Mouse (Mus musculus) lung, embryonic 14.5 days (tissue): ENCODE results near the gene Phf21a. TPM values are rescaled to one million over a fixed set of nuclear protein-coding genes. Genes with fewer than 3 reads are reported as not detected.

ENCODE experiments used
- ATAC-seq: fragments of 200-750 bp; cut with Nextera tagmentation; 2 replicates; pipeline ENCODE4 v1.8.0; 2017; ENCODE audit warnings: mild to moderate bottlenecking, moderate TSS enrichment, moderate library complexity; ENCODE audit not compliant: insufficient read depth
- DNase-seq: peaks from one replicate; pipeline ENCODE4 v3.0.0-alpha.2; 2015
- H3K27ac ChIP-seq: fragments of 300-500 bp; sonication (generic); 2 replicates; pipeline ENCODE4 v1.5.1; 2014; ENCODE audit warnings: low read depth, mild to moderate bottlenecking, moderate library complexity
- H3K27me3 ChIP-seq: fragments of 300-500 bp; sonication (generic); 2 replicates; pipeline ENCODE4 v1.6.1; 2014; ENCODE audit warnings: low read length, control low read depth; ENCODE audit not compliant: insufficient read depth
- H3K36me3 ChIP-seq: fragments of 300-500 bp; sonication (generic); 2 replicates; pipeline ENCODE4 v1.6.1; 2014; ENCODE audit warnings: control low read depth; ENCODE audit not compliant: insufficient read depth
- H3K4me1 ChIP-seq: fragments of 300-500 bp; sonication (generic); 2 replicates; pipeline ENCODE4 v1.6.1; 2014; ENCODE audit warnings: antibody characterized with exemption, control low read depth; ENCODE audit not compliant: insufficient read depth
- H3K4me2 ChIP-seq: fragments of 300-500 bp; sonication (generic); 2 replicates; pipeline ENCODE4 v1.6.1; 2014; ENCODE audit warnings: mild to moderate bottlenecking
- H3K4me3 ChIP-seq: fragments of 300-500 bp; sonication (generic); 2 replicates; pipeline ENCODE4 v1.5.1; 2014; ENCODE audit warnings: low read depth, low read length
- H3K9ac ChIP-seq: fragments of 300-500 bp; sonication (generic); 2 replicates; pipeline ENCODE4 v1.6.1; 2014
- H3K9me3 ChIP-seq: fragments of 300-500 bp; sonication (generic); 2 replicates; pipeline ENCODE4 v1.6.1; 2016; ENCODE audit warnings: low read depth, low read length, control low read depth
- CTCF ChIP-seq: IDR thresholded peaks from 2 replicates; pipeline ENCODE4 v1.5.1; 2016; ENCODE audit warnings: antibody characterized with exemption, low read depth
- WGBS: fragments of 180-500 bp; shearing (Covaris S2); extraction: QIAGEN DNeasy Blood & Tissue Kit; methylation state at CpG from one replicate; pipeline ENCODE4 v1.1.7; 2014; 5-methylcytosine and 5-hydroxymethylcytosine counted together
- polyA plus RNA-seq: library from polyadenylated mRNA; unstranded; fragments of >200 nt; fragmentation: Nextera tagmentation; extraction: Ambion mirVana; gene quantifications from 2 replicates; pipeline ENCODE4 v1.2.1, GENCODE M21; 2014

Phf21a gene
- polyA plus RNA-seq, 1 experiment from 2014 or later: 26.1 TPM

- no peak for TF ChIP-seq CTCF
- Histone ChIP-seq H3K27me3 (no peaks in the 10 kb centered on the region), H3K9me3 (no peaks in the 10 kb centered on the region), H3K4me3 (no peak overlapping the region), H3K4me1 (no peaks in the 10 kb centered on the region), H3K36me3 (peaks cover 15% of the 10 kb centered on the region), H3K9ac (no peak overlapping the region), H3K27ac (no peak overlapping the region), H3K4me2 (no peak overlapping the region)
- WGBS: 82% methylated on average over 5 of the region's 5 CpGs
- DNase-seq (no peak), ATAC-seq (no peak)
Measured at GRCm38 (mm10) chr2:92317228-92317627, 224.3 kb downstream of the Phf21a start.

GRCm38 (mm10) chr2:92322669-92323068 is 229.8 kb downstream of the Phf21a start:
- WGBS: 83% methylated on average over 2 of the region's 2 CpGs
- H3K9ac ChIP-seq: no peak overlapping the region
- H3K4me2 ChIP-seq: no peak overlapping the region
- DNase-seq (peak; percentile 59), ATAC-seq (no peak)
- no peaks in the 10 kb centered on the region for H3K4me1 ChIP-seq
- H3K27ac ChIP-seq: no peak overlapping the region
- H3K9me3 ChIP-seq: no peaks in the 10 kb centered on the region
- H3K27me3 ChIP-seq: no peaks in the 10 kb centered on the region
- no peak overlapping the region for H3K4me3 ChIP-seq
- TF ChIP-seq CTCF: peak; percentile 49
- H3K36me3 ChIP-seq: peaks cover 50% of the 10 kb centered on the region

- Histone ChIP-seq H3K27me3 (no peaks in the 10 kb centered on the region), H3K9ac (no peak overlapping the region), H3K27ac (no peak overlapping the region), H3K4me2 (no peak overlapping the region), H3K4me3 (no peak overlapping the region), H3K36me3 (peaks cover 74% of the 10 kb centered on the region), H3K9me3 (no peaks in the 10 kb centered on the region), H3K4me1 (no peaks in the 10 kb centered on the region)
- ATAC-seq: no peak
- 82% methylated on average over 7 of the region's 7 CpGs for WGBS
- no peak for DNase-seq
- TF ChIP-seq CTCF: no peak
Measured at GRCm38 (mm10) chr2:92325676-92326075, 232.8 kb downstream of the Phf21a start.

- 63% methylated on average over 1 of the region's 1 CpGs for whole genome bisulfite sequencing
- no peak overlapping the region for H3K27ac ChIP-seq
- no peaks in the 10 kb centered on the region for H3K27me3 ChIP-seq
- TF ChIP-seq CTCF: no peak
- H3K4me2 ChIP-seq: no peak overlapping the region
- H3K36me3 ChIP-seq: peaks cover 76% of the 10 kb centered on the region
- H3K9me3 ChIP-seq: no peaks in the 10 kb centered on the region
- H3K4me1 ChIP-seq: no peaks in the 10 kb centered on the region
- no peak for DNase-seq
- no peak for ATAC-seq
- H3K4me3 ChIP-seq: no peak overlapping the region
- H3K9ac ChIP-seq: no peak overlapping the region
Measured at GRCm38 (mm10) chr2:92326221-92326620, 233.3 kb downstream of the Phf21a start.

- H3K36me3 ChIP-seq: peaks cover 77% of the 10 kb centered on the region
- TF ChIP-seq CTCF: no peak
- H3K4me2 ChIP-seq: no peak overlapping the region
- no peaks in the 10 kb centered on the region for H3K9me3 ChIP-seq
- no peak overlapping the region for H3K4me3 ChIP-seq
- no peaks in the 10 kb centered on the region for H3K4me1 ChIP-seq
- H3K27me3 ChIP-seq: no peaks in the 10 kb centered on the region
- no peak for ATAC-seq
- DNase-seq: no peak
- no peak overlapping the region for H3K9ac ChIP-seq
- H3K27ac ChIP-seq: no peak overlapping the region
- WGBS: 90% methylated on average over 4 of the region's 4 CpGs
Measured at GRCm38 (mm10) chr2:92327601-92328000, 234.7 kb downstream of the Phf21a start.

GRCm38 (mm10) chr2:92328206-92328605 is 235.3 kb downstream of the Phf21a start:
- 88% methylated on average over 8 of the region's 8 CpGs for WGBS
- peaks cover 79% of the 10 kb centered on the region for H3K36me3 ChIP-seq
- DNase-seq: no peak

GRCm38 (mm10) chr2:92330840-92331239 is 237.9 kb downstream of the Phf21a start:
- no peak overlapping the region for H3K4me2 ChIP-seq
- peak; percentile 84 for DNase-seq
- no peaks in the 10 kb centered on the region for H3K27me3 ChIP-seq
- H3K4me3 ChIP-seq: no peak overlapping the region
- peaks cover 87% of the 10 kb centered on the region for H3K36me3 ChIP-seq
- H3K27ac ChIP-seq: no peak overlapping the region
- no peaks in the 10 kb centered on the region for H3K4me1 ChIP-seq
- no peaks in the 10 kb centered on the region for H3K9me3 ChIP-seq
- no peak for ATAC-seq
- H3K9ac ChIP-seq: no peak overlapping the region
- WGBS: 51% methylated on average over 2 of the region's 2 CpGs
- TF ChIP-seq CTCF: peak; percentile 63

More at GRCm38 (mm10) chr2:92328206-92328605, 235.3 kb downstream of the Phf21a start:
- no peak overlapping the region for H3K9ac ChIP-seq
- no peaks in the 10 kb centered on the region for H3K27me3 ChIP-seq
- no peak for ATAC-seq
- no peak overlapping the region for H3K4me2 ChIP-seq
- TF ChIP-seq CTCF: no peak
- no peak overlapping the region for H3K4me3 ChIP-seq
- H3K9me3 ChIP-seq: no peaks in the 10 kb centered on the region
- no peaks in the 10 kb centered on the region for H3K4me1 ChIP-seq
- no peak overlapping the region for H3K27ac ChIP-seq

- H3K9me3 ChIP-seq: no peaks in the 10 kb centered on the region
- H3K36me3 ChIP-seq: peaks cover 85% of the 10 kb centered on the region
- 89% methylated on average over 2 of the region's 2 CpGs for WGBS
- no peak overlapping the region for H3K9ac ChIP-seq
- peak; percentile 44 for DNase-seq
- H3K4me1 ChIP-seq: no peaks in the 10 kb centered on the region
- no peak for ATAC-seq
- no peak overlapping the region for H3K4me2 ChIP-seq
- TF ChIP-seq CTCF: no peak; the same call in 1 of the 2 replicates
- H3K27ac ChIP-seq: no peak overlapping the region
- no peak overlapping the region for H3K4me3 ChIP-seq
- no peaks in the 10 kb centered on the region for H3K27me3 ChIP-seq
Measured at GRCm38 (mm10) chr2:92331410-92331809, 238.5 kb downstream of the Phf21a start.
